Mouse (Mus musculus) hindlimb bud, embryonic 11.5 days (tissue): ENCODE results near the gene Gjb1.
A peak's percentile ranks its signal among the peaks of the same experiment; 100 is the strongest.
"Not testable (repeated sequence)": the region's sequence is repeated elsewhere in the genome, so short reads cannot be mapped to it uniquely, and the experiment has no call there.

Source experiments
- DNase-seq: peaks from one replicate; pipeline ENCODE4 v3.0.0-alpha.2; 2012; ENCODE audit warnings: low read depth, low spot score; ENCODE audit errors: extremely low spot score

The Gjb1 gene

GRCm38 (mm10) chrX:101376190-101376968, at the start of gene Gjb1:
Gene Gjb1, plus strand, starts transcription at chrX:101376378.
- DNase-seq: no peak

DNA sequence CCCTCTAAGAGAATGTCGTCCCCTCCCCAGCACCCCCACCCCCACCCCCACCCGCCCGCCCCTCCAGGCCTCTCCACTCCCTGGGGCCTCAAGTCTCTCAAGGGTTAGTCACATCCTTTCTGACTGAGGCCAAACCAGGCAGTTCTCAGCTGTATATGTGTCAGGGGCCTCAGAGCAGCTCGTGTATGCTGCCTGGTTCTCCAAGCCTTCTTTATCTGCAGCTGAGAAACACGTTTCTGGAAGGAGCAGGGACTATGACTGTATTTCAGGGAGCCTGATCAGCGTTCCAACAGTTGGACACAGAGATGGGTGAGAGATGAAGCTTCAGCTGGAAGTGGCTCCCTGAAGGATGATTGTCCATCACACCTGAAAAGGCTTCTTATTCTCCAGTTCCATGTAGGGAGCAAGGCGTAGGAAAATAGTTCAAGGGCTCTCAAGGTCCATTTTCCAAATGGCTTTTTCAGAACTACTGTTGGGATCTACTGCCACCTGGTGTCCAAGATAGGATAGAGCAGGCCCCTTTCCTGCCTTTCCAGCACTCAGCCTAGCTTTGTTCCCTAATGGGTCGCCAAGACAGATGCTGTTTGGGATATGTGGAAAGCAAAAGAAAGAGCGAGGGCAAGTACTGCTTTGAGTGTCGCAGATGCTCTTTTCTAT, 46.7 kb upstream of the Gjb1 start:
- peak; percentile 42 for DNase-seq

- no peak for DNase-seq
These were observed 44.2 kb upstream of the Gjb1 start for GRCm38 (mm10) chrX:101332031-101332374.

- peak; percentile 86 for DNase-seq
These were observed 43.6 kb upstream of the Gjb1 start for GRCm38 (mm10) chrX:101332375-101333211.

GRCm38 (mm10) chrX:101334606-101335005, 41.6 kb upstream of the Gjb1 start:
- no peak for DNase-seq

DNA sequence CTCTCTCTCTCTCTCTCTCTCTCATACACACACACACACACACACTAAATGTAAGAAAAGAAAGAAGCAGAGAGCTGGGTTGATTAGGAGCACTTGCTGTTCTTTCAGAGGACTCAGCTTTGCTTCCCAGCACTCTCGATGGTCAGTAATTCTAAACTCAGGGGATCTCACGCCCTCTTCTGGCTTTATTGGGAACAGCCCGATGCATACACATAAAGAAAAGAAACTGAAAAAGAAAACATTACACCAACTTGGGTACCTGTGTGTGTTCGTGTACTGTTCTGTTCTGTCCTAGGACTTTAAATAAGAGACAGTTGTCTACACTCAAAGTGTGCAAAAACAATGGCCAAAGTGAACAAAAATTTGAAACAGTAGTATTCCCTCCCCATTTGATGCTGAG, 37.5 kb upstream of the Gjb1 start:
- DNase-seq: no peak

DNA sequence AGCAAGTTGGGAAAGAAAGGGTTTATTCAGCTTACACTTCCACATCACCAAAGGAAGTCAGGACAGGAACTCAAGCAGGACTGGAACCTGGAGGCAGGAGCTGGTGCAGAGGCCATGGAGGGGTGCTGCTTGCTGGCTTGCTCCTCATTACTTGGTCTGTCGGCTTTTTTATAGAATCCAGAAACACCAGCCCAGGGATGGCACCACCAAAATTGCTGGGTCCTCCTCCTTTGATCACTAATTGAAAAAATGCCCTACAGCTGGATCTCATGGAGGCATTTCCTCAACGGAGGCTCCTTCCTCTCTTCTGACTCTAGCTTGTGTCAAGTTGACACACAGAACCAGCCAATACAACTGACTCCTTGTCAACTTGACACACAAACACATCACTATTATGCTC, 33.3 kb upstream of the Gjb1 start:
- not testable (repeated sequence) for DNase-seq

GRCm38 (mm10) chrX:101345456-101345855, 30.7 kb upstream of the Gjb1 start:
- no peak for DNase-seq

GRCm38 (mm10) chrX:101346475-101346874, 29.7 kb upstream of the Gjb1 start:
- DNase-seq: no peak

- no peak for DNase-seq
These were observed 25.0 kb upstream of the Gjb1 start for GRCm38 (mm10) chrX:101351188-101351587.

DNA sequence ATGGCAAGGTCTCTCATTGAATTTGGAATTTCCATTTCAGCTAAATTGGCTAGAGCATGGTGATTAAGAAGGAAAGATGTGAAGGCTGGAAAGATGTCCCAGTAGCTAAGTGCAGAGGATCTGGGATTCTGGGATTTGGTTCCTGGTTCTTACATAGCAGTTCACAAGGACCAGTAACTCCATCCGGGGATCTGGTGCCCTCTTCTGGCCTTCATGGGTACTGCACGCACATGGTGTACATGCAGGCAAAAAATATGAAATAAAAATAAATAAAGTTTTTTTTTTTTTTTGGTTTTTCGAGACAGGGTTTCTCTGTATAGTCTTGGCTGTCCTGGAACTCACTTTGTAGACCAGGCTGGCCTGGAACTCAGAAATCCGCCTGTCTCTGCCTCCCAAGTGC, 17.3 kb upstream of the Gjb1 start:
- not testable (repeated sequence) for DNase-seq

- no peak for DNase-seq
These were observed 7.2 kb upstream of the Gjb1 start for GRCm38 (mm10) chrX:101369001-101369400.

- DNase-seq: no peak
These were observed 5.6 kb upstream of the Gjb1 start for GRCm38 (mm10) chrX:101370573-101370972.

DNA sequence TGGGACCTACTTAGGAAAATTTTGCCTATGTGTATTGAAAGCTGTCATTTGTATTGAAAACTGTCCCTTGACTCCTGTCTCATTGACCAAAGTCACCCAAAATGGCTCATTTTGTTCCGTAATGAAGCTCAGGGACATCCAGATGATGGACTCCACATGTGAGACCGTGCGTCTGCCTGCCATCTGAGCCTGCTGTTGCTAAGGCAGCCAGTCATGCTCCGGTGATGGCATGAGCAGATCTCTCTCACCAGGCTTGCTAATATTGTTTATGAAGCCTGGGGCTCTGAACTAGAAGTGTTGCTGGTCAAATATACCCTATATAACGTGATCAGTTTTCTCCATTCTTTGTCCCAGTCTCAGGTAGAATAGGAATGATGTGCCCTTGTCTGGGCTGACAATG, 3.2 kb upstream of the Gjb1 start:
- DNase-seq: no peak

- no peak for DNase-seq
These were observed 898 bp downstream of the Gjb1 start for GRCm38 (mm10) chrX:101377076-101377475.

GRCm38 (mm10) chrX:101379744-101380143, 3.6 kb downstream of the Gjb1 start:
- DNase-seq: no peak

DNA sequence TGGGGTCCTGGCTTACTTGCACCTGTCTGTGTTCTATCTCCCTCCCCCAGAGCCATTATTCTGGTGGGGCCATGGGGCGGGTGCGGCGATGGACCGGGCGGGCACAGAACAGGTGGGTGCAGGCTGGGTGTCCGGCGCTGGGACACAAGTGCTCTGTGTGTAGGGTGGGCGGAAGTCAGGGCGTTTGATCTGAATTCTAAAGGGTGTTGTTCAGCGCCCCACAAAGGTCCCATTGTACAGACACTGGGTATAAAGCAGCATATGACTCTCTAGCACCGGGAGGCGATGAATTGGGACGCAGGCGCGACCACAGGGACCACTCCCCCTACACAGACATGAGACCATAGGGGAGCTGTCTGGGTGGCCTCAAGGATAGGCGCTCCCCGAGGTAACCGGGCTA, 7.3 kb downstream of the Gjb1 start:
- no peak for DNase-seq

GRCm38 (mm10) chrX:101384439-101385137, 8.4 kb downstream of the Gjb1 start:
- DNase-seq: no peak

GRCm38 (mm10) chrX:101386222-101386621, 10.0 kb downstream of the Gjb1 start:
- no peak for DNase-seq

- DNase-seq: no peak
These were observed 12.8 kb downstream of the Gjb1 start for GRCm38 (mm10) chrX:101388866-101389537.

DNA sequence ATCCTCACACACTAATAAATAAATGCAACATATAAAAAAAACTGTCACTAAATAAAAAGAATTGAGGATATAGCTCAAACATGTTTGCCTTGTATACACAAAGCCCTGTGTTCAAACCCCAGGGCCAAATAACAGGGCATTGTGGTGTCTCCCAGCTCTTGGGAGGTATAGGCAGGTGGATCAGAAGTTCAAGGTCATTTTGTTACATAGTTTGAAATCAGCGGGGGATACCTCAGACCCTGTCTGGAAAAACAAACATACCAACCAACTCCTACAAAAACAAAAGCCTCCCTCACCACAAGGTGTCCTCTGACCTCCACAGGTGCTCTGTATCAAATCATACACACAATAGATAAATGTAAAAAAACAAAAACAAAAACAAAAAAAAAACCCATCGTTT, 18.2 kb downstream of the Gjb1 start:
- DNase-seq: no peak
